Mouse (Mus musculus) heart, adult 11 months (tissue): ENCODE measurements around the gene Hoxa7.
A peak's percentile ranks its signal among the peaks of the same experiment; 100 is the strongest.

Experiments
- DNase-seq: peaks from one replicate; pipeline ENCODE4 v3.0.0; 2022

Gene Hoxa7

GRCm38 (mm10) chr6:52239625-52240388 lies 18.2 kb upstream of the Hoxa7 start:
- peak; percentile 69 for DNase-seq

- DNase-seq, result peak; percentile 36
Observed at GRCm38 (mm10) chr6:52238976-52239375, 17.3 kb upstream of the Hoxa7 start.

- peak; percentile 34 for DNase-seq
Observed at GRCm38 (mm10) chr6:52238155-52238545, 16.5 kb upstream of the Hoxa7 start.

GRCm38 (mm10) chr6:52237346-52238154 lies 15.9 kb upstream of the Hoxa7 start:
- DNase-seq, result peak; percentile 80

- peak; percentile 76 for DNase-seq
Observed at GRCm38 (mm10) chr6:52236806-52237205, 15.2 kb upstream of the Hoxa7 start.

GRCm38 (mm10) chr6:52235866-52236265 lies 14.2 kb upstream of the Hoxa7 start:
- DNase-seq, result peak; percentile 83

- peak; percentile 59 for DNase-seq
Observed at GRCm38 (mm10) chr6:52235267-52235666, 13.6 kb upstream of the Hoxa7 start.

- peak; percentile 86 for DNase-seq
Observed at GRCm38 (mm10) chr6:52234428-52235140, 12.9 kb upstream of the Hoxa7 start.

- DNase-seq, result peak; percentile 88
Observed at GRCm38 (mm10) chr6:52233546-52234427, 12.1 kb upstream of the Hoxa7 start.

- peak; percentile 80 for DNase-seq
Observed at GRCm38 (mm10) chr6:52232984-52233545, 11.4 kb upstream of the Hoxa7 start.

GRCm38 (mm10) chr6:52232568-52232965 lies 10.9 kb upstream of the Hoxa7 start:
- DNase-seq, result peak; percentile 79

GRCm38 (mm10) chr6:52231885-52232567 lies 10.4 kb upstream of the Hoxa7 start:
- DNase-seq, result peak; percentile 87

- peak; percentile 82 for DNase-seq
Observed at GRCm38 (mm10) chr6:52230516-52231165, 9.0 kb upstream of the Hoxa7 start, which contains the start of gene Hoxa9. Hoxa9 (minus strand) TSS chr6:52231089.

GRCm38 (mm10) chr6:52229558-52230416 lies 8.1 kb upstream of the Hoxa7 start:
- DNase-seq, result no peak

GRCm38 (mm10) chr6:52228475-52229465 lies 7.1 kb upstream of the Hoxa7 start:
- no peak for DNase-seq

- no peak for DNase-seq
Observed at GRCm38 (mm10) chr6:52227470-52228222, 6.0 kb upstream of the Hoxa7 start.

GRCm38 (mm10) chr6:52226569-52227257 lies 5.1 kb upstream of the Hoxa7 start:
- no peak for DNase-seq
